Comparison of ENCODE assay signal across 26 mouse cellular contexts in genomic region chr11:72074230-72074629, GRCm38 (mm10). TPM values are rescaled to one million over a fixed set of nuclear protein-coding genes. Genes with fewer than 3 reads are reported as not detected.
"Had no signal": no experiment of that assay in that cellular context is flagged by ENCODE, and none has a peak within 500 bp of the region (broad histone marks: within the 10 kb centered on the region; RNA-seq: fewer than 3 reads in every experiment).

No protein-coding gene starts in this region.

- H3K27ac ChIP-seq: kidney, postnatal 0 days; limb, embryonic 12.5 days; limb, embryonic 15.5 days; liver, embryonic 14.5 days; macrophage; midbrain, embryonic 13.5 days; neural tube, embryonic 13.5 days had no signal

- ATAC-seq: intestine, postnatal 0 days; liver, postnatal 0 days; lung, postnatal 0 days; midbrain, embryonic 13.5 days; midbrain, embryonic 16.5 days had no signal

- H3K9ac ChIP-seq: limb, embryonic 12.5 days; limb, embryonic 15.5 days; liver, embryonic 14.5 days; liver, postnatal 0 days; lung, embryonic 14.5 days; midbrain, embryonic 13.5 days; neural tube, embryonic 13.5 days had no signal

- H3K4me2 ChIP-seq: limb, embryonic 12.5 days; limb, embryonic 15.5 days; liver, embryonic 11.5 days; lung, embryonic 14.5 days; midbrain, embryonic 13.5 days; neural tube, embryonic 13.5 days had no signal

- H3K4me3 ChIP-seq: limb, embryonic 12.5 days; limb, embryonic 15.5 days; midbrain, embryonic 13.5 days; myocyte; neural tube, embryonic 13.5 days had no signal

- DNase-seq: kidney, adult 2 months; kidney, postnatal 25 days; layer of hippocampus, postnatal 36 days; liver, postnatal 0 days; lung, embryonic 14.5 days; right cerebral cortex, postnatal 25 days; spleen, adult 18-20 months; thymus, adult 2 months; thymus, postnatal 14 days; thymus, postnatal 4 days had no signal

- H3K36me3 ChIP-seq: limb, embryonic 12.5 days; limb, embryonic 15.5 days; midbrain, embryonic 13.5 days; neural tube, embryonic 13.5 days had no signal

- H3K27me3 ChIP-seq: limb, embryonic 12.5 days; limb, embryonic 15.5 days; midbrain, embryonic 13.5 days; neural tube, embryonic 13.5 days had no signal

- H3K4me1 ChIP-seq: limb, embryonic 12.5 days; limb, embryonic 15.5 days had no signal

- H3K9me3 ChIP-seq: limb, embryonic 12.5 days; limb, embryonic 15.5 days; midbrain, embryonic 13.5 days; neural tube, embryonic 13.5 days had no signal

RNA-seq across cellular contexts. Expression of gene Pimreg, which starts 32.4 kb away (rescaled TPM):
- total RNA-seq: monocyte, adult 5-6 weeks; neutrophil, adult 5-6 weeks had no signal

RNA-seq across cellular contexts. Expression of gene Aipl1, which starts 36.9 kb away (rescaled TPM):
- total RNA-seq: layer of hippocampus, adult 8-10 months; layer of hippocampus, postnatal 10 days; layer of hippocampus, postnatal 36 days; neutrophil, adult 5-6 weeks had no signal
- polyA plus RNA-seq: kidney, adult 2 months had no signal
